Mouse (Mus musculus) intestine, embryonic 16.5 days (tissue): ENCODE data around the gene Gm12166. TPM values are rescaled to one million over a fixed set of nuclear protein-coding genes. Genes with fewer than 3 reads are reported as not detected.

Experiments
- ATAC-seq: fragments of 200-750 bp; cut with Nextera tagmentation; 2 replicates; pipeline ENCODE4 v1.8.0; 2017; ENCODE audit warnings: moderate TSS enrichment, moderate library complexity
- H3K27ac ChIP-seq: fragments of 300-500 bp; sonication (generic); 2 replicates; pipeline ENCODE4 v1.5.1; 2014; ENCODE audit warnings: mild to moderate bottlenecking, low read length
- H3K27me3 ChIP-seq: fragments of 300-500 bp; sonication (generic); replicated peaks from 2 replicates; pipeline ENCODE4 v1.6.1; 2014; ENCODE audit warnings: low read length, control low read depth, mixed read lengths; ENCODE audit not compliant: control insufficient read depth, insufficient read depth
- H3K36me3 ChIP-seq: fragments of 300-500 bp; sonication (generic); 2 replicates; pipeline ENCODE4 v1.6.1; 2014; ENCODE audit warnings: low read length, control low read depth; ENCODE audit not compliant: control insufficient read depth, insufficient read depth
- H3K4me1 ChIP-seq: fragments of 300-500 bp; sonication (generic); 2 replicates; pipeline ENCODE4 v1.6.1; 2014; ENCODE audit warnings: low read length, control low read depth, mixed read lengths; ENCODE audit not compliant: control insufficient read depth, insufficient read depth
- H3K4me2 ChIP-seq: fragments of 300-500 bp; sonication (generic); 2 replicates; pipeline ENCODE4 v1.6.1; 2014; ENCODE audit warnings: low read depth, low read length, control low read depth
- H3K4me3 ChIP-seq: fragments of 300-500 bp; sonication (generic); 2 replicates; pipeline ENCODE4 v1.5.1; 2014; ENCODE audit warnings: mild to moderate bottlenecking, low read length
- H3K9ac ChIP-seq: fragments of 300-500 bp; sonication (generic); 2 replicates; pipeline ENCODE4 v1.6.1; 2014; ENCODE audit warnings: low read depth, low read length
- H3K9me3 ChIP-seq: fragments of 300-500 bp; sonication (generic); 2 replicates; pipeline ENCODE4 v1.6.1; 2016; ENCODE audit warnings: low read length, control low read depth; ENCODE audit not compliant: control insufficient read depth
- WGBS: fragments of 180-500 bp; shearing (Covaris S2); extraction: QIAGEN DNeasy Blood & Tissue Kit; methylation state at CpG from one replicate; pipeline ENCODE4 v1.1.7; 2014; 5-methylcytosine and 5-hydroxymethylcytosine counted together
- polyA plus RNA-seq: library from polyadenylated mRNA; unstranded; fragments of >200 nt; fragmentation: Nextera tagmentation; extraction: Ambion mirVana; gene quantifications from 2 replicates; pipeline ENCODE4 v1.2.1, GENCODE M21; 2015

Gm12166 gene
- polyA plus RNA-seq, 1 experiment from 2014 or later: 5.5 TPM

GRCm38 (mm10) chr11:46044781-46045180 is 7.3 kb downstream of the Gm12166 start:
- no peak for ATAC-seq
- Histone ChIP-seq H3K4me1 (0 out of 2 replicates have a peak, but pooled peaks cover 4% of the 10 kb centered on the region), H3K27ac (no peak overlapping the region), H3K9me3 (no peaks in the 10 kb centered on the region), H3K4me3 (no peak overlapping the region), H3K9ac (no peak overlapping the region), H3K27me3 (no peaks in the 10 kb centered on the region), H3K4me2 (no peak overlapping the region), H3K36me3 (no peaks in the 10 kb centered on the region)
- 83% methylated on average over 5 of the region's 5 CpGs for WGBS

- H3K36me3 ChIP-seq: no peaks in the 10 kb centered on the region
- no peak overlapping the region for H3K4me2 ChIP-seq
- no peak overlapping the region for H3K27ac ChIP-seq
- H3K4me3 ChIP-seq: no peak overlapping the region
- WGBS: 62% methylated on average over 12 of the region's 12 CpGs
- no peak for ATAC-seq
- H3K27me3 ChIP-seq: no peaks in the 10 kb centered on the region
- no peak overlapping the region for H3K9ac ChIP-seq
- H3K4me1 ChIP-seq: 0 out of 2 replicates have a peak, but pooled peaks cover 9% of the 10 kb centered on the region
- no peaks in the 10 kb centered on the region for H3K9me3 ChIP-seq
Observed at GRCm38 (mm10) chr11:46041607-46042267, 10.4 kb downstream of the Gm12166 start.

DNA sequence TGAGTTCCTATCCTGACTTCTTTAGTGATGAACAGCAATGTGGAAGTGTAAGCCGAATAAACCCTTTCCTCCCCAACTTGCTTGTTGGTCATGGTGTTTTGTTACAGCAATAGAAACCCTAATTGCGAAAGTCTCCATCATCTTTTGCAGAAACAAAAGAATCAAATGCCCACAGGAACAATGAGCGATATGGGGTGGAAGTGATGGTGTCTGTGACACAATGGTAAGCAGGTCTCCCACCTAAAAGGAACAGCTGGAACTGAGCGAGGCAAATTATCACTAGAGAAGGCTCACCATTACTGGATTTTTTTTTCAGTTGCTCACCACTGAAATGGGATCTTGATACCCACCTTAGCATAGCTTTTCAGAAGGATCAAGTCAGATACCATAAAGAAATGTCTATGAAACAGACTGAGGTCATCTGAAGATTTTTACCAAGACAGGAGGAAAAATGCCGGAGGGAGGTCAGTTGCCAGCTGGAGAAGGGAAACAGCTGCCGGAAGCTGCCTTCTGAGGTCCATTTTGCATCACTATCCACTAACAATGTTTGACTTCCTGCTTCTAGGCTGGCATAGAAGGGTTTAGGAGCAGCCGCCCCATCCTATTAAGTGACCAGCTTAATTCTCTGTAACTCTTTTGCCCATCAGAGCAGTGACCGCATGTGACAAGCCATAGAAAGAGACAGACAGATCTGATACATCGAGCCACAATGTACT is 11.1 kb downstream of the Gm12166 start:
- WGBS: 76% methylated on average over 9 of the region's 9 CpGs

GRCm38 (mm10) chr11:46039335-46039734 is 12.8 kb downstream of the Gm12166 start:
- H3K27ac ChIP-seq: no peak overlapping the region
- no peak overlapping the region for H3K4me3 ChIP-seq
- H3K27me3 ChIP-seq: no peaks in the 10 kb centered on the region
- ATAC-seq: no peak
- 0 out of 2 replicates have a peak overlapping the region, but pooled peaks have one; percentile 16 for H3K4me2 ChIP-seq
- H3K9ac ChIP-seq: no peak overlapping the region
- 58% methylated on average over 11 of the region's 11 CpGs for WGBS
- no peaks in the 10 kb centered on the region for H3K9me3 ChIP-seq
- 0 out of 2 replicates have a peak, but pooled peaks cover 9% of the 10 kb centered on the region for H3K4me1 ChIP-seq
- no peaks in the 10 kb centered on the region for H3K36me3 ChIP-seq

More for the DNA sequence above, 11.1 kb downstream of the Gm12166 start:
- Histone ChIP-seq H3K27ac (no peak overlapping the region), H3K4me2 (no peak overlapping the region), H3K9ac (no peak overlapping the region), H3K36me3 (no peaks in the 10 kb centered on the region), H3K4me3 (no peak overlapping the region), H3K4me1 (0 out of 2 replicates have a peak, but pooled peaks cover 9% of the 10 kb centered on the region), H3K27me3 (no peaks in the 10 kb centered on the region), H3K9me3 (no peaks in the 10 kb centered on the region)
- no peak for ATAC-seq

DNA sequence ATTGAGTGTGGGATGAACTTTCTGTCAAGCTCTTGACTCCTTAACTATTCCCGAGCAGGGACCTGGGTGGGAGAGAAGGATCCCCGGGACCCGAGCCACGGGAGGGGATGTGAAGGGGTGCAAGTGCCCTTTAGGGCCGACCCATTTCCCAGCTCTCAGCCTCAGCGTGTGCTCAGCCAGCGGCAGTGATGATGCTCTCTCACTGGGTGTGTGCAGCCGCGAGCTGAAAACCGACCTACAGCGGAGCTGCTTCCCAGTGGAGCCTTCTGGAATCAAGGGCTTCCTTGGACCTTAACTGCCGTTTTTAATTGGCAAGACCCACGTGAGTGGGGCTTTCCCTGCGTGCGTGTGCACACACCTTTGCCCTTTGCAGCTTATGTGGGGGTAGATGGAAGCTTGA is 13.2 kb downstream of the Gm12166 start:
- Histone ChIP-seq H3K27ac (no peak overlapping the region), H3K4me2 (0 out of 2 replicates have a peak overlapping the region, but pooled peaks have one; percentile 16), H3K4me3 (no peak overlapping the region), H3K27me3 (no peaks in the 10 kb centered on the region), H3K9ac (no peak overlapping the region), H3K9me3 (no peaks in the 10 kb centered on the region), H3K4me1 (0 out of 2 replicates have a peak, but pooled peaks cover 9% of the 10 kb centered on the region), H3K36me3 (no peaks in the 10 kb centered on the region)
- WGBS: 78% methylated on average over 15 of the region's 15 CpGs
- ATAC-seq: no peak

DNA sequence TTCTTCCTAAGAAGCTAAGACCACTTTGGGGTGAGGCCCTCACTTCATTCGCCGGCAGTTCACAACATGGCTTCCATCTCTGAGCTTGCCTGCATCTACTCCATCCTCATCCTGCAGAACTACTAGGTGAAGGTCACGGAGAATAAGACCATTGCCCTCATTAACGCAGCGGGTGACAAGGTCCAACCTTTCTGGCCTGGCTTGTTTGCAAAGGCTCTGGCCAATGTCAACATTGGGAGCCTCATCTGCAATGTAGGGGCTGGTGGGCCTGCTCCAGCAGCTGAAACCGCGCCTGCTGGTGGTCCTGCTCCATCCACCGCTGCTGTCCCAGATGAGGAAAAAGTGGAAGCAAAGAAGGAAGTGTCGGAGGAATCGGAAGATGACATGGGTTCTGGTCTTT is 15.7 kb downstream of the Gm12166 start:
- ATAC-seq: no peak

GRCm38 (mm10) chr11:46032956-46033355 is 19.2 kb downstream of the Gm12166 start:
- H3K9ac ChIP-seq: no peak overlapping the region
- H3K4me3 ChIP-seq: no peak overlapping the region
- H3K36me3 ChIP-seq: no peaks in the 10 kb centered on the region
- 85% methylated on average over 7 of the region's 7 CpGs for WGBS
- H3K4me1 ChIP-seq: 0 out of 2 replicates have a peak, but pooled peaks cover 2% of the 10 kb centered on the region
- no peak overlapping the region for H3K4me2 ChIP-seq
- H3K9me3 ChIP-seq: no peaks in the 10 kb centered on the region
- ATAC-seq: no peak
- H3K27ac ChIP-seq: no peak overlapping the region
- H3K27me3 ChIP-seq: no peaks in the 10 kb centered on the region

More for the DNA sequence above, 15.7 kb downstream of the Gm12166 start:
- H3K9ac ChIP-seq: no peak overlapping the region
- H3K9me3 ChIP-seq: no peaks in the 10 kb centered on the region
- H3K4me3 ChIP-seq: no peak overlapping the region
- 84% methylated on average over 10 of the region's 10 CpGs for WGBS
- no peaks in the 10 kb centered on the region for H3K27me3 ChIP-seq
- 0 out of 2 replicates have a peak, but pooled peaks cover 8% of the 10 kb centered on the region for H3K4me1 ChIP-seq
- no peaks in the 10 kb centered on the region for H3K36me3 ChIP-seq
- H3K27ac ChIP-seq: no peak overlapping the region
- no peak overlapping the region for H3K4me2 ChIP-seq

DNA sequence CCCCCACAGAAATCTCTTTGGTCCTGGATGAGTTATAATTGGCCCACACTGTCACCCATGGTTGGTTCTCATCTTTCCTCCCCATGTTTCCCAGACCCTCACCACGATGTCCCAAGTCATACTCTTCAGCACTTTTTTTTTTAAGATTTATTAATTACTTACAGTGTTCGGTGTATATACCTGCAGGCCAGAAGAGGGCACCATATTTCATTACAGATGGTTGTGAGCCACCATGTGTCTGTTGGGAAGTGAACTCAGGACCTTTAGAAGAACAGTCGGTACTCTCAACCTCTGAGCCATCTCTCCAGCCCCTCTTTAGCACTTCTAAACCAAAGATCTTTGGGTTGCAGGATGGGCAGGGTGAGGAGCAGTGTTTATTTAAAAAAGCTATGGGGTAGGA is 20.7 kb downstream of the Gm12166 start:
- 0 out of 2 replicates have a peak, but pooled peaks cover 2% of the 10 kb centered on the region for H3K4me1 ChIP-seq
- 54% methylated on average over 3 of the region's 3 CpGs for WGBS
- no peak overlapping the region for H3K4me3 ChIP-seq
- H3K27ac ChIP-seq: no peak overlapping the region
- H3K9me3 ChIP-seq: no peaks in the 10 kb centered on the region
- H3K4me2 ChIP-seq: no peak overlapping the region
- H3K9ac ChIP-seq: no peak overlapping the region
- no peak for ATAC-seq
- H3K27me3 ChIP-seq: no peaks in the 10 kb centered on the region
- no peaks in the 10 kb centered on the region for H3K36me3 ChIP-seq

GRCm38 (mm10) chr11:46030026-46030425 is 22.1 kb downstream of the Gm12166 start:
- no peak overlapping the region for H3K4me2 ChIP-seq
- ATAC-seq: no peak
- H3K36me3 ChIP-seq: no peaks in the 10 kb centered on the region
- H3K9me3 ChIP-seq: no peaks in the 10 kb centered on the region
- WGBS: 77% methylated on average over 2 of the region's 2 CpGs
- H3K4me3 ChIP-seq: no peak overlapping the region
- 0 out of 2 replicates have a peak, but pooled peaks cover 2% of the 10 kb centered on the region for H3K4me1 ChIP-seq
- H3K27ac ChIP-seq: no peak overlapping the region
- no peaks in the 10 kb centered on the region for H3K27me3 ChIP-seq
- H3K9ac ChIP-seq: no peak overlapping the region
